Mouse (Mus musculus) brain, adult 2 months (tissue): Measurements from ENCODE around the gene Tie1.

Experiments
- DNase-seq: peaks from one replicate; pipeline ENCODE4 v3.0.0; 2011; ENCODE audit warnings: low read depth, low spot score

Tie1 gene

GRCm38 (mm10) chr4:118476773-118477530 is 12.9 kb downstream of the Tie1 start:
- DNase-seq, result no peak

- no peak for DNase-seq
Observed at GRCm38 (mm10) chr4:118472687-118473086, 17.2 kb downstream of the Tie1 start.

GRCm38 (mm10) chr4:118471281-118471680 is 18.6 kb downstream of the Tie1 start:
- no peak for DNase-seq

GRCm38 (mm10) chr4:118465697-118466163 is 24.1 kb downstream of the Tie1 start:
- DNase-seq, result no peak

- peak; percentile 65 for DNase-seq
Observed at GRCm38 (mm10) chr4:118464956-118465355, 24.9 kb downstream of the Tie1 start.

GRCm38 (mm10) chr4:118457345-118457975 is 32.4 kb downstream of the Tie1 start, which contains the start of gene Mpl:
Gene Mpl, minus strand, starts transcription at chr4:118457513.
- DNase-seq, result peak; percentile 59

GRCm38 (mm10) chr4:118446415-118447153 is 43.3 kb downstream of the Tie1 start:
- DNase-seq, result peak; percentile 54

GRCm38 (mm10) chr4:118445781-118446414 is 44.0 kb downstream of the Tie1 start:
- peak; percentile 56 for DNase-seq

GRCm38 (mm10) chr4:118445088-118445487 is 44.8 kb downstream of the Tie1 start:
- peak; percentile 74 for DNase-seq

GRCm38 (mm10) chr4:118437829-118438253 is 52.0 kb downstream of the Tie1 start:
- DNase-seq, result no peak

- peak; percentile 98 for DNase-seq
Observed at GRCm38 (mm10) chr4:118436820-118437603, 52.8 kb downstream of the Tie1 start, which contains the start of gene Cdc20. Gene Cdc20, minus strand, starts transcription at chr4:118437352.

GRCm38 (mm10) chr4:118432332-118432731 is 57.5 kb downstream of the Tie1 start:
- DNase-seq, result no peak

GRCm38 (mm10) chr4:118429215-118429895 is 60.5 kb downstream of the Tie1 start:
- no peak for DNase-seq

- DNase-seq, result no peak
Observed at GRCm38 (mm10) chr4:118428531-118429214, 61.2 kb downstream of the Tie1 start.

GRCm38 (mm10) chr4:118427768-118428451 is 62.0 kb downstream of the Tie1 start, which contains the start of gene Elovl1:
Gene Elovl1, plus strand, starts transcription at chr4:118428093.
- peak; percentile 90 for DNase-seq

GRCm38 (mm10) chr4:118427415-118427767 is 62.5 kb downstream of the Tie1 start:
- DNase-seq, result no peak

- no peak for DNase-seq
Observed at GRCm38 (mm10) chr4:118425374-118425773, 64.5 kb downstream of the Tie1 start.

GRCm38 (mm10) chr4:118424541-118425160 is 65.2 kb downstream of the Tie1 start:
- DNase-seq, result no peak

- no peak for DNase-seq
Observed at GRCm38 (mm10) chr4:118421384-118421783, 68.5 kb downstream of the Tie1 start.
